Mouse (Mus musculus): ENCODE measurements around the gene 4930544D05Rik. TPM values are rescaled to one million over a fixed set of nuclear protein-coding genes. Genes with fewer than 3 reads are reported as not detected.

Gene 4930544D05Rik
- total and polyA plus RNA-seq, 2 experiments, result not detected

DNA sequence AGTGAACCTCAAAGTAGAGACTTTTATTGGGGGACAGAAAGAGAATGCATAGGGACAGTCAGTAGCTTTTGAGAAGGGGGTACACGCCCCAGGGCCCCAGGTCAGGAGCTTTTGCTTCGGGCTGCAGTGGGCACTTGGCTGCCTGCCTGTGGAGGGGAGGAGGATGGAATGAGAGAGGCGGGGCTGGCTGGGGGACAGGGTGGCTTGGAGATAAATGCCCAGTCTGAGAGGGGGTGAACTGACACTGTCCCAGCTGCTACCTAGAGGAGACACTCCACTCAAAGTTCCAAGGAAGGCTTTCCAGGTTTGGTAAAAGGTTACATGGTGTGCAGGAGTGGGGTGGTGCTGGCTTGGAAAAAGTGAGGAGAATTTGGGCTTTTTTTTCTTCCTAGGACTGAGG is 41.3 kb downstream of the 4930544D05Rik start, which contains the start of gene Eno3:
Eno3 (plus strand) TSS at position 239 of the 400 bp plus-strand sequence.
- Histone ChIP-seq H3K4me3 (ENCODE audit: insufficient read depth, low read depth, low read length) (peak within 1 kb of the TSS; percentile 53; the same call in 1 of the 2 replicates), H3K36me3 (ENCODE audit: control insufficient read depth, insufficient read depth, low read length) (peaks cover 10% of the 10 kb centered on the region), H3K27me3 (ENCODE audit: control insufficient read depth, insufficient read depth, low read length) (no peaks in the 10 kb centered on the region), H3K9ac (ENCODE audit: low read depth, low read length) (peak within 1 kb of the TSS; percentile 66), H3K27ac (replicated peaks; ENCODE audit: insufficient read depth, low read depth, low read length) (peak within 1 kb of the TSS; percentile 75), H3K4me1 (ENCODE audit: control insufficient read depth, insufficient read depth, low read length) (peaks cover 11% of the 10 kb centered on the region), H3K79me2 (ENCODE audit: control insufficient read depth, insufficient read depth, low read length) (peaks cover 21% of the 10 kb centered on the region)
- TF ChIP-seq POLR2A (IDR thresholded peaks at IDR 0.05; ENCODE audit: extremely low read depth, insufficient read depth, low read length) (no peak), CTCF (IDR thresholded peaks at IDR 0.05; ENCODE audit: low read depth, low read length) (no peak)
- 82% methylated on average over 3 of the region's 3 CpGs for WGBS
- DNase-seq (ENCODE audit: extremely low read depth, low read depth, low spot score), result no peak

- WGBS, result 70% methylated on average over 6 of the region's 6 CpGs
- H3K4me1 ChIP-seq (ENCODE audit: control insufficient read depth, insufficient read depth, low read length), result peaks cover 6% of the 10 kb centered on the region; the same call in 1 of the 2 replicates
- H3K27ac ChIP-seq (replicated peaks; ENCODE audit: insufficient read depth, low read depth, low read length), result no peak overlapping the region
Observed at GRCm38 (mm10) chr11:70657573-70657972, 41.9 kb downstream of the 4930544D05Rik start.

GRCm38 (mm10) chr11:70657991-70658390 is 42.3 kb downstream of the 4930544D05Rik start:
- Histone ChIP-seq H3K9ac (ENCODE audit: low read depth, low read length) (no peak overlapping the region), H3K4me3 (ENCODE audit: insufficient read depth, low read depth, low read length) (no peak overlapping the region), H3K79me2 (ENCODE audit: control insufficient read depth, insufficient read depth, low read length) (peaks cover 14% of the 10 kb centered on the region), H3K4me1 (ENCODE audit: control insufficient read depth, insufficient read depth, low read length) (peaks cover 2% of the 10 kb centered on the region; the same call in 1 of the 2 replicates), H3K27ac (replicated peaks; ENCODE audit: insufficient read depth, low read depth, low read length) (no peak overlapping the region), H3K36me3 (ENCODE audit: control insufficient read depth, insufficient read depth, low read length) (peaks cover 3% of the 10 kb centered on the region), H3K27me3 (ENCODE audit: control insufficient read depth, insufficient read depth, low read length) (no peaks in the 10 kb centered on the region)
- no peak for DNase-seq (ENCODE audit: extremely low read depth, low read depth, low spot score)
- WGBS, result 78% methylated on average over 9 of the region's 9 CpGs
- TF ChIP-seq POLR2A (IDR thresholded peaks at IDR 0.05; ENCODE audit: extremely low read depth, insufficient read depth, low read length) (no peak), CTCF (IDR thresholded peaks at IDR 0.05; ENCODE audit: low read depth, low read length) (no peak)

More at GRCm38 (mm10) chr11:70657573-70657972, 41.9 kb downstream of the 4930544D05Rik start:
- Histone ChIP-seq H3K9ac (ENCODE audit: low read depth, low read length) (no peak overlapping the region), H3K27me3 (ENCODE audit: control insufficient read depth, insufficient read depth, low read length) (no peaks in the 10 kb centered on the region), H3K4me3 (ENCODE audit: insufficient read depth, low read depth, low read length) (no peak overlapping the region), H3K36me3 (ENCODE audit: control insufficient read depth, insufficient read depth, low read length) (peaks cover 4% of the 10 kb centered on the region), H3K79me2 (ENCODE audit: control insufficient read depth, insufficient read depth, low read length) (peaks cover 18% of the 10 kb centered on the region)
- TF ChIP-seq POLR2A (IDR thresholded peaks at IDR 0.05; ENCODE audit: extremely low read depth, insufficient read depth, low read length) (no peak), CTCF (IDR thresholded peaks at IDR 0.05; ENCODE audit: low read depth, low read length) (no peak)
- DNase-seq (ENCODE audit: extremely low read depth, low read depth, low spot score), result no peak

DNA sequence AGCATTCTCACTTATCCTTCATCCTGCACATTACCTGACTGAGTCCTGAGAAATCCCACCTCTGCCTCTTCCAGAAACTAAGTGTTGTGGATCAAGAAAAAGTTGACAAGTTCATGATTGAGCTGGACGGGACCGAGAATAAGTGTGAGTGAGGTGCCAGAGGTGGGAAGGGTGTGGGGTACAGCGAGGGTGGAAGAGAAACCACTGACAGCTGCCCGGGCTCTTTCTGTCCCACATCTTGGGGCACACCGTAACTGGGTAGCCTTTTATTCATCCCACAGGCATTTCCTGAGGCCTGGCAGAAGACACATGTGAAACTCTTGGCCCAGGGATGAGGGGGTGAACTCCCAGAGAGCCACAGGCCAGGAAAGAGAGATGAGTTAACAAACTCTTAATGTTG is 42.9 kb downstream of the 4930544D05Rik start:
- Histone ChIP-seq H3K27me3 (ENCODE audit: control insufficient read depth, insufficient read depth, low read length) (no peaks in the 10 kb centered on the region), H3K27ac (replicated peaks; ENCODE audit: insufficient read depth, low read depth, low read length) (no peak overlapping the region), H3K9ac (ENCODE audit: low read depth, low read length) (no peak overlapping the region), H3K79me2 (ENCODE audit: control insufficient read depth, insufficient read depth, low read length) (peaks cover 9% of the 10 kb centered on the region), H3K4me1 (ENCODE audit: control insufficient read depth, insufficient read depth, low read length) (peaks cover 2% of the 10 kb centered on the region; the same call in 1 of the 2 replicates), H3K4me3 (ENCODE audit: insufficient read depth, low read depth, low read length) (no peak overlapping the region), H3K36me3 (ENCODE audit: control insufficient read depth, insufficient read depth, low read length) (peaks cover 3% of the 10 kb centered on the region)
- no peak for TF ChIP-seq POLR2A (IDR thresholded peaks at IDR 0.05; ENCODE audit: extremely low read depth, insufficient read depth, low read length)
- no peak for TF ChIP-seq CTCF (IDR thresholded peaks at IDR 0.05; ENCODE audit: low read depth, low read length)
- no peak for DNase-seq (ENCODE audit: extremely low read depth, low read depth, low spot score)
- WGBS, result 93% methylated on average over 5 of the region's 5 CpGs

GRCm38 (mm10) chr11:70658942-70659341 is 43.3 kb downstream of the 4930544D05Rik start:
- DNase-seq (ENCODE audit: extremely low read depth, low read depth, low spot score), result no peak
- Histone ChIP-seq H3K36me3 (ENCODE audit: control insufficient read depth, insufficient read depth, low read length) (peaks cover 3% of the 10 kb centered on the region), H3K4me1 (ENCODE audit: control insufficient read depth, insufficient read depth, low read length) (peaks cover 2% of the 10 kb centered on the region; the same call in 1 of the 2 replicates), H3K4me3 (ENCODE audit: insufficient read depth, low read depth, low read length) (no peak overlapping the region), H3K79me2 (ENCODE audit: control insufficient read depth, insufficient read depth, low read length) (peaks cover 5% of the 10 kb centered on the region), H3K27me3 (ENCODE audit: control insufficient read depth, insufficient read depth, low read length) (no peaks in the 10 kb centered on the region), H3K27ac (replicated peaks; ENCODE audit: insufficient read depth, low read depth, low read length) (no peak overlapping the region), H3K9ac (ENCODE audit: low read depth, low read length) (no peak overlapping the region)
- WGBS, result 89% methylated on average over 8 of the region's 8 CpGs
- no peak for TF ChIP-seq POLR2A (IDR thresholded peaks at IDR 0.05; ENCODE audit: extremely low read depth, insufficient read depth, low read length)
- TF ChIP-seq CTCF (IDR thresholded peaks at IDR 0.05; ENCODE audit: low read depth, low read length), result no peak

- no peak for DNase-seq (ENCODE audit: extremely low read depth, low read depth, low spot score)
- Histone ChIP-seq H3K27ac (replicated peaks; ENCODE audit: insufficient read depth, low read depth, low read length) (no peak overlapping the region), H3K36me3 (ENCODE audit: control insufficient read depth, insufficient read depth, low read length) (peaks cover 11% of the 10 kb centered on the region), H3K27me3 (ENCODE audit: control insufficient read depth, insufficient read depth, low read length) (no peaks in the 10 kb centered on the region), H3K9ac (ENCODE audit: low read depth, low read length) (no peak overlapping the region), H3K4me3 (ENCODE audit: insufficient read depth, low read depth, low read length) (no peak overlapping the region), H3K79me2 (ENCODE audit: control insufficient read depth, insufficient read depth, low read length) (no peaks in the 10 kb centered on the region), H3K4me1 (ENCODE audit: control insufficient read depth, insufficient read depth, low read length) (peaks cover 2% of the 10 kb centered on the region; the same call in 1 of the 2 replicates)
- 73% methylated on average over 8 of the region's 8 CpGs for WGBS
- TF ChIP-seq POLR2A (IDR thresholded peaks at IDR 0.05; ENCODE audit: extremely low read depth, insufficient read depth, low read length), result no peak
- no peak for TF ChIP-seq CTCF (IDR thresholded peaks at IDR 0.05; ENCODE audit: low read depth, low read length)
Observed at GRCm38 (mm10) chr11:70660571-70660970, 44.9 kb downstream of the 4930544D05Rik start.

All from liver, adult 2 months (tissue).